Mouse (Mus musculus): ENCODE results near the gene Gmppa.

Gene Gmppa

GRCm38 (mm10) chr1:75422823-75423471 is 12.8 kb upstream of the Gmppa start:
- DNase-seq (ENCODE audit: low read depth in 1 of 2, low spot score in 2 of 2) = no peak

GRCm38 (mm10) chr1:75423780-75424390 is 11.8 kb upstream of the Gmppa start:
- DNase-seq (ENCODE audit: low read depth in 1 of 2, low spot score in 2 of 2) = no peak

- DNase-seq (ENCODE audit: low read depth in 1 of 2, low spot score in 2 of 2) = no peak
Observed at GRCm38 (mm10) chr1:75425796-75426471, 9.8 kb upstream of the Gmppa start.

GRCm38 (mm10) chr1:75438782-75439181 is 3.1 kb downstream of the Gmppa start:
- DNase-seq (ENCODE audit: low read depth in 1 of 2, low spot score in 2 of 2) = no peak

- DNase-seq (ENCODE audit: low read depth in 1 of 2, low spot score in 2 of 2) = no peak
Observed at GRCm38 (mm10) chr1:75440661-75441060, 4.9 kb downstream of the Gmppa start.

GRCm38 (mm10) chr1:75441471-75441996 is 5.8 kb downstream of the Gmppa start:
- DNase-seq (ENCODE audit: low read depth in 1 of 2, low spot score in 2 of 2) = no peak

GRCm38 (mm10) chr1:75442171-75442570 is 6.4 kb downstream of the Gmppa start:
- no peak for DNase-seq (ENCODE audit: low read depth in 1 of 2, low spot score in 2 of 2)

GRCm38 (mm10) chr1:75442811-75443210 is 7.1 kb downstream of the Gmppa start:
- no peak for DNase-seq (ENCODE audit: low read depth in 1 of 2, low spot score in 2 of 2)

- DNase-seq (ENCODE audit: low read depth in 1 of 2, low spot score in 2 of 2) = no peak
Observed at GRCm38 (mm10) chr1:75443247-75444024, 7.7 kb downstream of the Gmppa start.

GRCm38 (mm10) chr1:75444208-75444607 is 8.5 kb downstream of the Gmppa start:
- no peak for DNase-seq (ENCODE audit: low read depth in 1 of 2, low spot score in 2 of 2)

GRCm38 (mm10) chr1:75445141-75445701 is 9.5 kb downstream of the Gmppa start:
- no peak for DNase-seq (ENCODE audit: low read depth in 1 of 2, low spot score in 2 of 2)

GRCm38 (mm10) chr1:75445751-75446611 is 10.3 kb downstream of the Gmppa start:
- DNase-seq (ENCODE audit: low read depth in 1 of 2, low spot score in 2 of 2) = peak in 1 of 2 experiments; percentile 39

- DNase-seq (ENCODE audit: low read depth in 1 of 2, low spot score in 2 of 2) = no peak
Observed at GRCm38 (mm10) chr1:75446656-75447055, 10.9 kb downstream of the Gmppa start.

GRCm38 (mm10) chr1:75447265-75448051 is 11.7 kb downstream of the Gmppa start:
- DNase-seq (ENCODE audit: low read depth in 1 of 2, low spot score in 2 of 2) = no peak

GRCm38 (mm10) chr1:75448052-75448431 is 12.3 kb downstream of the Gmppa start:
- DNase-seq (ENCODE audit: low read depth in 1 of 2, low spot score in 2 of 2) = no peak

GRCm38 (mm10) chr1:75448937-75449336 is 13.2 kb downstream of the Gmppa start:
- no peak for DNase-seq (ENCODE audit: low read depth in 1 of 2, low spot score in 2 of 2)

GRCm38 (mm10) chr1:75449377-75450135 is 13.8 kb downstream of the Gmppa start:
- DNase-seq (ENCODE audit: low read depth in 1 of 2, low spot score in 2 of 2) = no peak

- no peak for DNase-seq (ENCODE audit: low read depth in 1 of 2, low spot score in 2 of 2)
Observed at GRCm38 (mm10) chr1:75450314-75451005, 14.7 kb downstream of the Gmppa start, which contains the start of gene Asic4. Asic4 (plus strand) TSS chr1:75450436.
